Mouse (Mus musculus) ES-E14 (cell line): ENCODE measurements around the gene Vmn2r36. TPM values are rescaled to one million over a fixed set of nuclear protein-coding genes. Genes with fewer than 3 reads are reported as not detected.
"Not testable (repeated sequence)": the region's sequence is repeated elsewhere in the genome, so short reads cannot be mapped to it uniquely, and the experiment has no call there.

Experiments used
- DNase-seq: peaks from one replicate; pipeline ENCODE4 v3.0.0-alpha.2; 2013; ENCODE audit warnings: low read depth, low spot score
- H3K27ac ChIP-seq: 2 replicates; pipeline ENCODE4 v1.5.1; 2012; ENCODE audit warnings: low read depth, mild to moderate bottlenecking, low read length, moderate library complexity, mixed read lengths; ENCODE audit not compliant: poor library complexity, insufficient read depth, severe bottlenecking
- H3K36me3 ChIP-seq: 2 replicates; pipeline ENCODE4 v1.6.1; 2012; ENCODE audit warnings: mild to moderate bottlenecking, low read length, moderate library complexity, mixed read lengths; ENCODE audit not compliant: control insufficient read depth, poor library complexity, insufficient read depth, severe bottlenecking
- H3K4me1 ChIP-seq, 2 experiments: fragments of 150-350 bp in 1 of 2; sonication (generic) in 1 of 2; 2 replicates each; pipeline ENCODE4 v1.6.1; 2012; ENCODE audit warnings: low read length in 2 of 2, mild to moderate bottlenecking in 1 of 2, mixed read lengths in 1 of 2; ENCODE audit not compliant: control insufficient read depth in 2 of 2, insufficient read depth in 2 of 2, poor library complexity in 1 of 2
- H3K4me3 ChIP-seq, 2 experiments: fragments of 150-350 bp in 1 of 2; sonication (generic) in 1 of 2; 2 replicates each; pipeline ENCODE4 v1.5.1; 2012; ENCODE audit warnings: low read length in 2 of 2, low read depth in 1 of 2, mild to moderate bottlenecking in 1 of 2, mixed read lengths in 1 of 2; ENCODE audit not compliant: insufficient read depth in 1 of 2, poor library complexity in 1 of 2, severe bottlenecking in 1 of 2
- H3K9ac ChIP-seq: 2 replicates; pipeline ENCODE4 v1.6.1; 2012; ENCODE audit warnings: low read depth, mild to moderate bottlenecking, low read length, mixed read lengths; ENCODE audit not compliant: poor library complexity, insufficient read depth, severe bottlenecking
- H3K9me3 ChIP-seq: fragments of 150-350 bp; sonication (generic); 2 replicates; pipeline ENCODE4 v1.6.1; 2012; ENCODE audit warnings: low read depth, mild to moderate bottlenecking, low read length; ENCODE audit not compliant: control insufficient read depth, insufficient read depth
- in situ Hi-C, 2 experiments: fragments of 600-800 bp; cut with MboI; formaldehyde crosslinking; loops; one replicate each; pipeline ENCODE4 v1.15.1; 2025; ENCODE audit warnings: low sequenced_read_pairs in 2 of 2, inconsistent platforms in 1 of 2; ENCODE audit not compliant: unreplicated experiment in 2 of 2
- total RNA-seq: library from RNA; depleted of rRNA; stranded (reverse); fragments of 300-350 nt; gene quantifications from 2 replicates; pipeline ENCODE4 v1.2.3, GENCODE M21; 2012; rRNA removed

Vmn2r36 gene
- not detected in 2 replicates for total RNA-seq

- in situ Hi-C loops, H3K4me1 ChIP-seq, H3K36me3 ChIP-seq, H3K4me3 ChIP-seq, H3K27ac ChIP-seq, DNase-seq, H3K9me3 ChIP-seq, H3K9ac ChIP-seq: not testable (repeated sequence)
Measured at GRCm38 (mm10) chr7:7902395-7902794, at the start of gene Vmn2r36. Gene Vmn2r36 (minus strand): TSS chr7:7902495.

Other genes starting within 250 kb of the Vmn2r36 start
- gene Vmn2r34, start 213.0 kb downstream of the Vmn2r36 start, total RNA-seq, result not detected in 2 replicates
- gene Vmn2r35, start 82.6 kb downstream of the Vmn2r36 start, total RNA-seq, result not detected in 2 replicates